Mouse (Mus musculus) embryonic fibroblast, embryonic 13.5 days (primary cell): ENCODE results near the gene Rtl10.

Experiments
- CTCF ChIP-seq: IDR thresholded peaks from 2 replicates; pipeline ENCODE4 v1.5.1; 2011; ENCODE audit warnings: mild to moderate bottlenecking, control low read depth, low read length, moderate library complexity, borderline replicate concordance; ENCODE audit not compliant: insufficient read depth
- POLR2A ChIP-seq: IDR thresholded peaks from 2 replicates; pipeline ENCODE4 v1.6.1; 2011; ENCODE audit warnings: low read depth, mild to moderate bottlenecking, control low read depth, low read length, moderate library complexity

- TF ChIP-seq POLR2A (no peak), CTCF (no peak)
Observed at GRCm38 (mm10) chr16:18472976-18473375, 25.7 kb upstream of the Rtl10 start.
